Mouse (Mus musculus) spleen, postnatal 14 days (tissue): Measurements from ENCODE around the gene Igsf3.

Experiments
- DNase-seq, 2 experiments: peaks; one replicate each; pipeline ENCODE4 v3.0.0; 2021 to 2022; ENCODE audit warnings: low spot score in 2 of 2

Igsf3 gene

GRCm38 (mm10) chr3:101376538-101377247 is at the start of gene Igsf3:
Igsf3 (plus strand) TSS chr3:101377083.
- DNase-seq = peak; percentile 60 to 70

DNA sequence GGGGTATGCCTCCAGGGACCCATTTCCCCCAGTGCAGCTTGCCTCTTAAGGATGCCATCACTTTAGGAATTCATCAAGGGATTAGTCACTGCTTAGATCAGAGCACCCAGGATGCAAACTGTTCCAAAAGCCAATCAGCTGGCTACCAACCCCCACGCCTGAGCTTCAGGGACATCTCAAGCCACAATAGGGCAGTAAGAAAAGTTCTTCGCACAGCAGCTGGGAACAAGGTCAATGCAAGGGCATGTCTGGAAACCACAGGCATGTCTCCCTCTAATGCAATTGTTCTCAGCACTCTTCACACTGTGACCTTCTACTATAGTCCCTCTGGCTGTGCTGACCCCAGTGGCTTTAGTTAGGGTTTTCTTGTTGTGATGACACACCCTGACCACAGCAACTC is 49.6 kb upstream of the Igsf3 start:
- no peak for DNase-seq

GRCm38 (mm10) chr3:101328617-101329016 is 48.3 kb upstream of the Igsf3 start:
- no peak for DNase-seq

GRCm38 (mm10) chr3:101343199-101343924 is 33.5 kb upstream of the Igsf3 start:
- no peak for DNase-seq

GRCm38 (mm10) chr3:101344246-101344645 is 32.6 kb upstream of the Igsf3 start:
- DNase-seq = no peak

- no peak for DNase-seq
Measured at GRCm38 (mm10) chr3:101345299-101345698, 31.6 kb upstream of the Igsf3 start.

GRCm38 (mm10) chr3:101346806-101347205 is 30.1 kb upstream of the Igsf3 start:
- DNase-seq = no peak

DNA sequence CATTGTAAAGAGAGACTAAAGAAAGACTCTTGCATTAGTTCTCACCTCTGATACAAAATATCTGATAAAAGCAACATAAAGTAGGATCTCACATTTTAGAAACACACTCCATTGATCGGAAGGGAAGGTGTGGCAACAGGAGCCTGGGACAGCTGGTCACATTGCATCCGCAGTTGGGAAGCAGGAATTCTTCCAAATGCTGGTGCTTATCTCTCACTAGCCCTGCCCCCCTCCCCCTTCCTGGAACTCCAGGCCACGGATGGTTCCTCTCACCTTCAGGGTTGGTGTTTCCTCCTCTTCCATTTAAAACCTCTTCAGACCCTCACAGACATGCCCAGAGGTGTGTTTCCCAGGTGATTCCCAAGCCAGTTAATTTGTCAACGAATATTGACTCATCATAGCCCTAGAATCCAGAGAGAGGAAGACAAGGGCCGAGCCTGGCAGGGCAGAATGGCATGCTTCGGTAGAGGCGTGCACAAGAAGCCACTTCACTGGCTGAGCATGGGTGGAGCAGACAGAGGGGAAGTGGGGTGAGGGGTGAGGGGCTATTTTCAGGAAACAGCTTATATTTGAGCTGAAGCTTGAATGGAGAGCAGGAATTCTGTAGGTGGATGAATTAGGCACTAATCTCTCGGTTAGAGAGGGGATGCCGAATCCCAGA is 28.3 kb upstream of the Igsf3 start:
- no peak for DNase-seq

GRCm38 (mm10) chr3:101349542-101350307 is 27.2 kb upstream of the Igsf3 start:
- DNase-seq = no peak

DNA sequence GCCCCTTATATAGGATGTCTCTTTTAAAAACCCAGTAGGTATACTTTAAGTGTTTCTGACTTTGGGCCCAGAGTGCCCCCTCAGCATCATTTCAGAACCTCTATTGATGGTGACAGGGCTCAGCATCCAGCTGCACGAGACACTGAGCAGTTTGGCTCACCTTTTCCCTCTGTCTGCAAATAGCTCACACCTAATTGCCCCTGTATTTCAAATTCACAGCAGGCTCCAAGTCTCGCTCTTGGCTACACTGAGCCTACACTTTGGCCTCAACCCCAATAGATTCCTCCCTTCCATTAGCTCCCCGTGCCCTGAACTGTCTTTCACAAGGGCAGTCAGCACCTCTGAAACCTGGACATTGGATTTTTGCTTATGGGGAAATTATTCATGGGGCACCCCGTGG is 26.5 kb upstream of the Igsf3 start:
- no peak for DNase-seq

- DNase-seq = peak in 1 of 2 experiments; percentile 13
Measured at GRCm38 (mm10) chr3:101354490-101354889, 22.4 kb upstream of the Igsf3 start.

DNA sequence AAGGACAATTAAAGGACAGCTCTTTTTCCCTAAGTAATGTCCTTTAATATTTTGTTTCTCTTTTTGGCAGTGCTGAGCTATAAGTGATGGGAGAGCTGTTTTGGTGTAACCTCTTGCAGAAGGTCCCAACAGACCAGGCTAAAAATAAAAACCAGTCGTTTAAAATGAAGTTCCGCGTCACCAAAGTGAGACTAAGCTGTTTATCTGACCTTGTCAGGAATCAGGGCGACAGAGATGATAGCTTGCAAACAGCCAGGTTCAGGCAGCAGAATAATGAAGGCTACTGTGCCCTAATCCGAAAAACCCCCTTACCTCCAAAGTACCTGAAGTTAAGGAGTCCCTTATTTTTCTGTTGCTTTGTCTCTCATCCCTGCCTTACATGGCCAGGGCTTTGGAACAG is 21.2 kb upstream of the Igsf3 start:
- DNase-seq = no peak

DNA sequence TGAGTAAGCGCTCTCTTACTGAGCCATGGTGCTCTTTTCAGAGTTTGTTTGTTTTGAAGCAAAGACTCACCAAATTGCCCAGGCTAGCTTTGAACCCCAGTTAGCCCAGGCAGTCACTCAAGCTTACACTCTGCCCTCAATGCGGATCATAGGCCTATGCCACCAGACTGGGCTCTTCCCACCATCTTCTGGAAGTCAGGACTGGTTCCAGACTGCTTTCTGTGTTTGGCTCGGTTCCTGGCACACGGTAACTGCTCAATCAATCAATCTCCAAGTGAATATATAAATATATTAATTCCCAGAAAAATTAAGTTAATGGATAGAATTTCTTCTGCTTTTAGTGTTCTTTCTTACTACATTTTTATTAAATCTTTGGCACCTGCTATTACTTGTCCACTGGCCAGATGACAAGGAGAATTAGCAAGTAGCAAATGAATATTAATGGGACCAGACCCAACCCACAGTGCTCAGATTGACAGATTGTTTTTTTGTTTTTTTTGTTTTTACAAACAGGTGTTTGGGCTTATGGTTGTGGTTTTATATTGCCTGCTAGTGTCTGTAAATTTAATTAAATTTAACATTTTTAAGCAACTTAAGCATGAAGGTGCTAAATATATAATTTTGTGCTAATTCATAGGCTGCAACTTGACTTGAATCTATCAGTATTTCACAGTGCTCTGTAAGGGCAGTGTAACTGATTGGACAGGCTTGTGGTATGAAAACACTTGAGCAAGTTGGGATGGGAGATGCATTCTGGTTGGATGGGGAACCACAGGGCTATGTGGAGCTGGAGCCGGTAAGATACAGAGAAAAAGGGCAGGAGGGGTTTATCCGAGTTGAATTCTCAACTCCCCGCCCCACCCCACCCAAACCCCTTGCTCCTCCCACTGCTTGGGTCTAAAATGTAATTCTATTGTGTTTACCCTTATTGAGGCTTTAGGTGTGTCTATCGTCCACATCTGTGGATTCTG is 20.0 kb upstream of the Igsf3 start:
- DNase-seq = no peak

- DNase-seq = no peak
Measured at GRCm38 (mm10) chr3:101360832-101361231, 16.1 kb upstream of the Igsf3 start.

- no peak for DNase-seq
Measured at GRCm38 (mm10) chr3:101362391-101362790, 14.5 kb upstream of the Igsf3 start.

DNA sequence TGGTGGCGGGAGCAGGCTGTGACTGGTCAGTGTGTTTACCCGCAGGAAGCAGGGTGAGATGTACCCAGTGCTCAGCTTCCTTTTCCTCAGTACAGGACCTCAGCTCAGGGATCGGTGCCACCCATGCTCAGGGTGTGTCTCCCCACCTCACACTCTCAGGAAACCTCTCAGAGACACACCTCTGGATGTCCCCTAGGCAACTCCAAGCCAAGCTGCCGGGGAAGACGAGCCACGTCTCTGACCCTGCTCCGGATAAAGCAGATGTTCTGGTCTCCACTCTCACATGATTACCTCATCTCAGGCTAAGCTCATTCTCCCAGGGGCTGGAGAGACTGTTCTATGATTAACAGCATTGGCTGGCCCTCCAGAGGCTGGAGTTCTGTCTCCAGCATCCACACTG is 13.3 kb upstream of the Igsf3 start:
- DNase-seq = no peak

DNA sequence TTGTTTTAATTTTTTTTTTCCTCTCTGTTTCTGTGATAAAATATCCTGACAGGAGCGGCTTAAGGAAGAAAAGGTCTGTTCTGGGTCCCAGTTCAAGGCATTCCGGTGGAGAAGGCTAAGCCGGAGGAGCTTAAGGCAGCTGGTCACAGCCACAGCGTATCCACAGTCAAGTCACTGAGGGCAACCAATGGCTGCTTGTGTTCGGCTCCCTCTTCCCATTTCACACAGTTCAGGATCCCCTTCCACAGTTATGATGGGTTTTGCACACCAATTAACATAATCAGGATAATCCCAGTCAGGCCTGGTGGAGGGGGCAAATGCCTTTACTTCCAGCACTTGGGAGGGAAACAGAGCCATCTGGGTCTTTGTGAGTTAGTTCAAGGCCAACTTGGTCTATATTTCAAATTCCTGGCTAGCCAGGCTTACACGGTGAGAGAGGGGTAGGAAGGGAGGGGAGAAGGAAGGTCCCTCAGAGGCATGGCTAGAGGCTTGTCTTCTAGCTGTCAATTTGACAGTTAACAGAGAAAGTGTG is 11.7 kb upstream of the Igsf3 start:
- no peak for DNase-seq

DNA sequence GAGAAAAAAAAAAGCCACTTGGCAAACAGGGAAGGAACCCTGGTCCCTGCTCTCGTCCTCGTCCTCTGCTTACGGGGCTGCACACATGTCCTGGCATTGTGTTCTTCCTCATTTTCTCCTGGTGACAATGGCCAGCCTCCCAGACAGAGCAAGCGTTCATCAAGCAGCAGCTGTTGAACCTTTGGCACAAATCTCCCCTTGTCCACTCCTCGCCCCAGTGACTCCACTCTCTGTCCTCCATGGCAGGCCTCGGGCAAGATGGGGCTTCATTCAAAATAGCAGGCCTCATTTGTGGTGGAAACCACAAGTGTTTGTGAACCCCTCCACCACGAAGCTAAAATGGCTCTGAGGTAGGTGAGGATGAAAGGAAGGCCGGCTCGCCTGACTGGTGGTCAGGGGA is 11.0 kb upstream of the Igsf3 start:
- DNase-seq = no peak

DNA sequence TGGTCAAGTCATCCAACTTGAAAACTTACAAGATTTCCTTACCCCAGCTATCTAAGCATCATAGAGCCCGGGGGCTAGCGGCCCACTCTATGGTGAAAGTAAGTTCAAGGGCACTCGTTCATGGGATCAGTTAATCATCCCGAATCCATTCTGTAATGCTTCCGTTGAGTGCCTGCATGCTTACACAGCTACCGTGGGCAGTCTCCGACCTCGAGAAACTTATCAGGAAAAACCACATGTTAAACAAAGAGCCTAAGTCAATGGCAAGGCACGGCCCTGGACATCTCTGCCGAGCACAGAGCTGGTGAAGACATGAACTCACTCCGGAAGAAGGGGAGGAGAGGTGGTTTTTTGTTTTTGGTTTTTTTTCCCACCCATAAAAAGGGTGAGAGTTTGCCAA is 9.5 kb upstream of the Igsf3 start:
- no peak for DNase-seq

DNA sequence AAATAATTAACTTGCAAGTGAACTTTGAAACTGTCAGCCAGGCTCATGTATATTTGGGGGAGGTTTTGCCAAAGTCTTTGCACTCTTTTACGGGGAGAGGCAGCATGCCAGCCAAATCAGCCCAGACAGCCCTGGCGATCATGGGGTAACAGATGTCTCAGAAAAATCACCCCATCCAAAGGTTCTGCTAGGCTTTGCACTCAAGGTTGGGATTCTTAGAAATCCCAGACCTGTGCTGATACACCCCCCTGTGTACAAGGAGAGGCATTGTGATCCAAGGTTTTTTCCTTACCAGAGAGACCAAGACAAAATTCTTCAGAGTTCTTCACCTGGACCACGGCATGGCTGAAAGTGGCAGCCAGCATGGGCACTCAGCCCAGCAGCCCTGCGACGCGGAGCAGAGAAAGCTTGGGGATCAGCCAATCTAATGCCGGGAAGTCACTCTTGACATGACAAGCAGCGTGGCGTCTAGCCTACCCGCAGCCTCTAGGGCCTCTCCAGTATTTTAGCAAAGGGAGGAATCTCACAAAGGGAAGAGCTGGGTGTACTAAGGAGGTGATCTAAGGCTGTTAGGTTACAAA is 7.5 kb upstream of the Igsf3 start:
- no peak for DNase-seq
